Mouse (Mus musculus) gastrocnemius, postnatal 36 days (tissue): ENCODE data around the gene Gm36210. TPM values are rescaled to one million over a fixed set of nuclear protein-coding genes. Genes with fewer than 3 reads are reported as not detected.
A peak's percentile ranks its signal among the peaks of the same experiment; 100 is the strongest.
"Not testable (repeated sequence)": the region's sequence is repeated elsewhere in the genome, so short reads cannot be mapped to it uniquely, and the experiment has no call there.

ENCODE experiments used
- DNase-seq, 2 experiments: peaks; one replicate each; pipeline ENCODE4 v3.0.0; 2022
- intact Hi-C: fragments of 180-260 bp; cut with DNase I; formaldehyde crosslinking; loops from one replicate; pipeline ENCODE4 v1.15.1; 2025
- total RNA-seq, 2 experiments: library from RNA; stranded (reverse); gene quantifications; 2 replicates each; pipeline ENCODE4 v1.2.3; 2021

Gm36210 gene
- total RNA-seq, 2 experiments from 2014 or later, result 0.20 TPM

- no peak for DNase-seq
- intact Hi-C loops, result no loop called here
These were observed 7.3 kb downstream of the Gm36210 start for GRCm38 (mm10) chr7:4898851-4899648.

- no peak for DNase-seq
- intact Hi-C loops, result no loop called here
These were observed 11.1 kb downstream of the Gm36210 start for GRCm38 (mm10) chr7:4895186-4895585.

- DNase-seq, result no peak
- intact Hi-C loops, result no loop called here
These were observed 19.6 kb downstream of the Gm36210 start for GRCm38 (mm10) chr7:4886680-4887079.

- DNase-seq, intact Hi-C loops: not testable (repeated sequence)
These were observed 27.3 kb downstream of the Gm36210 start for GRCm38 (mm10) chr7:4879036-4879435.

- intact Hi-C loops, result no loop called here
- DNase-seq, result no peak
These were observed 28.1 kb downstream of the Gm36210 start for GRCm38 (mm10) chr7:4878186-4878585.

- DNase-seq, result no peak
- intact Hi-C loops, result no loop called here
These were observed 29.1 kb downstream of the Gm36210 start for GRCm38 (mm10) chr7:4877226-4877625.

GRCm38 (mm10) chr7:4876753-4877221 is 29.5 kb downstream of the Gm36210 start, which contains the start of gene Isoc2a:
Gene Isoc2a, plus strand, starts transcription at chr7:4877153.
- DNase-seq, result peak; percentile 73 to 89
- intact Hi-C loops, result no loop called here

GRCm38 (mm10) chr7:4870133-4870532 is 36.2 kb downstream of the Gm36210 start, which contains the start of gene Isoc2b:
Gene Isoc2b, minus strand, starts transcription at chr7:4870258.
- no peak for DNase-seq
- intact Hi-C loops, result loop anchor here (5.0 kb wide), 1 partner anchor 1277 kb away; no protein-coding TSS in a partner anchor

GRCm38 (mm10) chr7:4866631-4867180 is 39.6 kb downstream of the Gm36210 start:
- no peak for DNase-seq
- intact Hi-C loops, result loop anchor here (10.0 kb wide), 2 partner anchors 48 to 52 kb away; partner anchors contain the start of genes Ube2s and Zfp628

- intact Hi-C loops, result loop anchor here (10.0 kb wide), 2 partner anchors 49 to 51 kb away; partner anchors contain the start of genes Ube2s and Zfp628
- peak; percentile 96 for DNase-seq
These were observed 40.5 kb downstream of the Gm36210 start for GRCm38 (mm10) chr7:4865579-4866493.

GRCm38 (mm10) chr7:4865090-4865489 is 41.2 kb downstream of the Gm36210 start:
- intact Hi-C loops, result loop anchor here (10.0 kb wide), 2 partner anchors 50 kb away; partner anchors contain the start of genes Ube2s and Zfp628
- DNase-seq, result no peak

- no peak for DNase-seq
- intact Hi-C loops, result loop anchor here (10.0 kb wide), 2 partner anchors 49 to 51 kb away; partner anchors contain the start of genes Ube2s and Zfp628
These were observed 42.0 kb downstream of the Gm36210 start for GRCm38 (mm10) chr7:4864130-4864845.

GRCm38 (mm10) chr7:4863541-4864080 is 42.7 kb downstream of the Gm36210 start:
- DNase-seq, result no peak
- intact Hi-C loops, result loop anchor here (10.0 kb wide), 2 partner anchors 49 to 51 kb away; partner anchors contain the start of genes Ube2s and Zfp628

GRCm38 (mm10) chr7:4863041-4863440 is 43.3 kb downstream of the Gm36210 start:
- intact Hi-C loops, result loop anchor here (10.0 kb wide), 2 partner anchors 48 to 52 kb away; partner anchors contain the start of genes Ube2s and Zfp628
- DNase-seq, result peak; percentile 53 to 68

- not testable (repeated sequence) for DNase-seq
- intact Hi-C loops, result loop anchor here (10.0 kb wide), 2 partner anchors 46 to 54 kb away; partner anchors contain the start of genes Ube2s and Zfp628
These were observed 45.4 kb downstream of the Gm36210 start for GRCm38 (mm10) chr7:4860926-4861325.

GRCm38 (mm10) chr7:4859418-4859978 is 46.8 kb downstream of the Gm36210 start:
- DNase-seq, result no peak
- intact Hi-C loops, result no loop called here

- DNase-seq, result no peak
- intact Hi-C loops, result no loop called here
These were observed 49.0 kb downstream of the Gm36210 start for GRCm38 (mm10) chr7:4857321-4857720.

- DNase-seq, result no peak
- intact Hi-C loops, result no loop called here
These were observed 49.8 kb downstream of the Gm36210 start for GRCm38 (mm10) chr7:4856508-4856907.

- no peak for DNase-seq
- intact Hi-C loops, result no loop called here
These were observed 52.7 kb downstream of the Gm36210 start for GRCm38 (mm10) chr7:4853613-4854012.
